Mouse (Mus musculus) CH12.LX (cell line): ENCODE data around the gene Sf3b3. TPM values are rescaled to one million over a fixed set of nuclear protein-coding genes. Genes with fewer than 3 reads are reported as not detected.

Source experiments
- DNase-seq: peaks from one replicate; pipeline ENCODE4 v3.0.0-alpha.2; 2013; ENCODE audit errors: extremely low read depth
- H3K27ac ChIP-seq: 2 replicates; pipeline ENCODE4 v1.5.1; 2012; ENCODE audit warnings: low read depth, mild to moderate bottlenecking, control low read depth, moderate library complexity; ENCODE audit not compliant: insufficient read depth
- H3K27me3 ChIP-seq: replicated peaks from 2 replicates; pipeline ENCODE3; 2012; ENCODE audit warnings: inconsistent platforms
- H3K36me3 ChIP-seq, 2 experiments: replicated peaks in 1 of 2; 2 replicates each; pipeline versions ENCODE3 to v1.6.1; 2012; ENCODE audit warnings: inconsistent platforms in 1 of 2, low read length in 1 of 2, mild to moderate bottlenecking in 1 of 2, mixed read lengths in 1 of 2, moderate library complexity in 1 of 2; ENCODE audit not compliant: control insufficient read depth in 1 of 2, insufficient read depth in 1 of 2
- H3K4me1 ChIP-seq, 2 experiments: 2 replicates each; pipeline ENCODE4 v1.6.1; 2012; ENCODE audit warnings: inconsistent platforms in 1 of 2, moderate library complexity in 1 of 2; ENCODE audit not compliant: insufficient read depth in 2 of 2, control insufficient read depth in 1 of 2
- H3K4me2 ChIP-seq: 2 replicates; pipeline ENCODE4 v1.6.1; 2012; ENCODE audit warnings: low read depth, mild to moderate bottlenecking, control low read depth; ENCODE audit not compliant: poor library complexity, insufficient read depth, severe bottlenecking
- H3K4me3 ChIP-seq, 3 experiments: fragments of 150-350 bp in 1 of 3; sonication (generic) in 1 of 3; replicated peaks in 1 of 3; 2 replicates each; pipeline versions ENCODE3 to v1.5.1; 2011 to 2012; ENCODE audit warnings: low read depth in 2 of 3, low read length in 2 of 3, mild to moderate bottlenecking in 2 of 3, moderate library complexity in 2 of 3, control low read depth in 1 of 3, improper control_type of control experiment in 1 of 3, inconsistent platforms in 1 of 3, mixed read lengths in 1 of 3; ENCODE audit not compliant: poor library complexity in 1 of 3
- H3K79me2 ChIP-seq: replicated peaks from 2 replicates; pipeline ENCODE4 v1.6.1; 2012; ENCODE audit warnings: mild to moderate bottlenecking, moderate library complexity; ENCODE audit not compliant: control insufficient read depth, poor library complexity, insufficient read depth, severe bottlenecking; ENCODE audit errors: extremely low read depth
- H3K9ac ChIP-seq: 2 replicates; pipeline ENCODE4 v1.6.1; 2012; ENCODE audit warnings: low read depth, mild to moderate bottlenecking, control low read depth, moderate library complexity; ENCODE audit not compliant: insufficient read depth
- H3K9me3 ChIP-seq: replicated peaks from 2 replicates; pipeline ENCODE3; 2012; ENCODE audit warnings: low read length, inconsistent platforms, mixed read lengths
- CTCF ChIP-seq, 2 experiments: IDR thresholded peaks in 1 of 2; conservative IDR thresholded peaks in 1 of 2; 2 replicates each; pipeline ENCODE4 v1.5.1; 2011 to 2012; ENCODE audit warnings: low read depth in 2 of 2, low read length in 2 of 2, improper control_type of control experiment in 1 of 2, inconsistent platforms in 1 of 2, mild to moderate bottlenecking in 1 of 2, moderate library complexity in 1 of 2
- EP300 ChIP-seq: IDR thresholded peaks from 2 replicates; pipeline ENCODE4 v1.6.1; 2011; ENCODE audit warnings: low read length, improper control_type of control experiment
- ETS1 ChIP-seq: conservative IDR thresholded peaks from 2 replicates; pipeline ENCODE4 v1.6.1; 2012; ENCODE audit warnings: low read depth, mild to moderate bottlenecking, inconsistent platforms, low read length, improper control_type of control experiment, moderate library complexity
- JUN ChIP-seq: IDR thresholded peaks from 2 replicates; pipeline ENCODE4 v1.6.1; 2011; ENCODE audit warnings: low read depth, mild to moderate bottlenecking, low read length, improper control_type of control experiment, moderate library complexity; ENCODE audit not compliant: insufficient read depth
- JUND ChIP-seq: conservative IDR thresholded peaks from 2 replicates; pipeline ENCODE4 v1.6.1; 2011; ENCODE audit warnings: low read depth, low read length, improper control_type of control experiment
- MAX ChIP-seq: IDR thresholded peaks from 2 replicates; pipeline ENCODE4 v1.6.1; 2011; ENCODE audit warnings: low read length, improper control_type of control experiment
- MXI1 ChIP-seq: IDR thresholded peaks from 2 replicates; pipeline ENCODE4 v1.6.1; 2011; ENCODE audit warnings: mild to moderate bottlenecking, low read depth, low read length, improper control_type of control experiment
- NELFE ChIP-seq: IDR thresholded peaks from 2 replicates; pipeline ENCODE4 v1.6.1; 2011; ENCODE audit warnings: low read depth, low read length, improper control_type of control experiment
- PAX5 ChIP-seq: IDR thresholded peaks from 2 replicates; pipeline ENCODE4 v1.6.1; 2012; ENCODE audit warnings: low read length, inconsistent platforms, mixed read lengths
- POLR2AphosphoS2 ChIP-seq: IDR thresholded peaks from 2 replicates; pipeline ENCODE4 v1.6.1; 2011; ENCODE audit warnings: low read depth, low read length, improper control_type of control experiment
- RAD21 ChIP-seq: IDR thresholded peaks from 2 replicates; pipeline ENCODE4 v1.6.1; 2011; ENCODE audit warnings: low read depth, mild to moderate bottlenecking, low read length, improper control_type of control experiment, moderate library complexity
- SIN3A ChIP-seq: IDR thresholded peaks from 2 replicates; pipeline ENCODE4 v1.6.1; 2012; ENCODE audit warnings: low read length, improper control_type of control experiment, inconsistent platforms
- TCF12 ChIP-seq: IDR thresholded peaks from 2 replicates; pipeline ENCODE4 v1.6.1; 2014; ENCODE audit warnings: low read depth, mild to moderate bottlenecking, inconsistent platforms, low read length, improper control_type of control experiment
- USF1 ChIP-seq: IDR thresholded peaks from 2 replicates; pipeline ENCODE4 v1.6.1; 2014; ENCODE audit warnings: low read depth, mild to moderate bottlenecking, inconsistent platforms, low read length, improper control_type of control experiment
- ZNF384 ChIP-seq: IDR thresholded peaks from 2 replicates; pipeline ENCODE4 v1.6.1; 2012; ENCODE audit warnings: low read depth, low read length, improper control_type of control experiment, inconsistent platforms
- dilution Hi-C: fragments of 300-500 bp; cut with MboI; formaldehyde crosslinking; loops from 2 replicates; pipeline ENCODE4 v1.14.3; 2020; ENCODE audit warnings: low sequenced_read_pairs; ENCODE audit not compliant: extremely low pct_unique_long_range_greater_than_20kb, extremely low pct_ligation_motif_present
- in situ Hi-C: fragments of 300-500 bp; cut with MboI; formaldehyde crosslinking; loops from 3 replicates; pipeline ENCODE4 v1.14.3; 2019; ENCODE audit warnings: low sequenced_read_pairs, low pct_ligation_motif_present, low pct_unique_long_range_greater_than_20kb, mixed read lengths
- polyA plus RNA-seq: library from polyadenylated mRNA; unstranded; fragments of >175 nt; gene quantifications from 2 replicates; pipeline ENCODE4 v1.2.1, GENCODE M21; 2012; ENCODE audit warnings: low read depth; ENCODE audit not compliant: insufficient read length
- total RNA-seq, 2 experiments: library from RNA; depleted of rRNA; stranded (reverse); fragments of 300-350 nt in 1 of 2; fragments of >200 nt in 1 of 2; gene quantifications; 2 replicates each; pipeline ENCODE4 v1.2.3; 2012 to 2014

The Sf3b3 gene
- total and polyA plus RNA-seq, 3 experiments, result 136 to 213 (median 137) TPM

DNA sequence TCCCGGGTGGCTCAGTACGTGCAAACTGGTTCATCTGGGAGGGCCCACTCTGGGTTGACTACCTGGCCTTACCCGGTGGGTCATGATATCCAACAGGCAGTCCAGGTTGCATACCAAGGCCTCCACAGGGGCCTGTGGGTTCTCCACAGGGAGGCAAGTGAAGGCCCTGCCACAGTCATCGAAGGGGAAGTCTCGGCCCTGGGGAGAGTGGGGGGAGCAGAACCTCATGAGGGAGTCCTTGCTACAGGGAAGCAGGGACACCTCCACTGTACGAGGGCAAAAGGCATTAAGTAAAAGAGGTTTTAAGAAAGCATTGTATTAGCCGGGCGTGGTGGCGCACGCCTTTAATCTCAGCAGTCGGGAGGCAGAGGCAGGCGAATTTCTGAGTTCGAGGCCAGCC, 49.2 kb upstream of the Sf3b3 start:
- no peaks in the 10 kb centered on the region; the same call in 1 of the 2 replicates for H3K79me2 ChIP-seq
- H3K4me3 ChIP-seq, result no peak overlapping the region
- no peak for DNase-seq
- in situ Hi-C loops (no loop called here), dilution Hi-C loops (no loop called here)
- no peaks in the 10 kb centered on the region for H3K27me3 ChIP-seq
- peaks cover 2% of the 10 kb centered on the region for H3K9me3 ChIP-seq
- H3K4me2 ChIP-seq, result no peak overlapping the region
- H3K27ac ChIP-seq, result no peak overlapping the region
- no peak overlapping the region for H3K9ac ChIP-seq
- H3K4me1 ChIP-seq, result peaks cover 0 to 2% of the 10 kb centered on the region in 2 experiments; a peak in 1 of 4 replicates
- TF ChIP-seq NELFE (no peak), USF1 (no peak)
- TF ChIP-seq, all 38 proteins: peak for 0
- peaks cover 42 to 70% of the 10 kb centered on the region in 2 experiments for H3K36me3 ChIP-seq

DNA sequence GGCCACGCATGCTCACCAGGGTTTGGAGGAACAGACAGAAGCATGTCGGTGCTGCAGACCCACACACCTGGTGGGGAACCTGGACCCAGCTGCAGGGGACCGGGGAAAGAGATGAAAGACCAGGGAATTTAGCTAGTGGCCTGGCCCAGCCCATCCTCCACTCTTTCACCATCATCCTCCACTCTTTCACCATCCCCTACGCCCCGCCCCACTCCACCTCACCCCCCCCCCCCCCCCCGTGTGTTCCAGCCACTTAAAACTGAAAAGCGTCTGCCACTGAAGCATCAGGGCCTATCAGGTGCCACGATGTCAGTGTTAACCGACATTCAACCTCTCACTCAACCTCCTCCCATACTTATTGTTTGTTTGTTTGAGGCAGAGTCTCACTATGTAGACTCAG, 48.7 kb upstream of the Sf3b3 start:
- peaks cover 43 to 76% of the 10 kb centered on the region in 2 experiments for H3K36me3 ChIP-seq
- no peak overlapping the region for H3K4me3 ChIP-seq
- no peaks in the 10 kb centered on the region; the same call in 1 of the 2 replicates for H3K79me2 ChIP-seq
- dilution Hi-C loops, result no loop called here
- no peak overlapping the region for H3K27ac ChIP-seq
- no peak overlapping the region for H3K9ac ChIP-seq
- H3K4me2 ChIP-seq, result no peak overlapping the region
- TF ChIP-seq JUN, result no peak
- TF ChIP-seq SIN3A, result no peak
- TF ChIP-seq ZNF384, result no peak
- no peak for TF ChIP-seq RAD21
- TF ChIP-seq ETS1, result no peak
- no peak for TF ChIP-seq EP300
- TF ChIP-seq, all 38 proteins: peak for 0
- in situ Hi-C loops, result no loop called here
- Histone ChIP-seq H3K9me3 (peaks cover 2% of the 10 kb centered on the region), H3K4me1 (no peaks in the 10 kb centered on the region), H3K27me3 (no peaks in the 10 kb centered on the region)
- DNase-seq, result no peak

DNA sequence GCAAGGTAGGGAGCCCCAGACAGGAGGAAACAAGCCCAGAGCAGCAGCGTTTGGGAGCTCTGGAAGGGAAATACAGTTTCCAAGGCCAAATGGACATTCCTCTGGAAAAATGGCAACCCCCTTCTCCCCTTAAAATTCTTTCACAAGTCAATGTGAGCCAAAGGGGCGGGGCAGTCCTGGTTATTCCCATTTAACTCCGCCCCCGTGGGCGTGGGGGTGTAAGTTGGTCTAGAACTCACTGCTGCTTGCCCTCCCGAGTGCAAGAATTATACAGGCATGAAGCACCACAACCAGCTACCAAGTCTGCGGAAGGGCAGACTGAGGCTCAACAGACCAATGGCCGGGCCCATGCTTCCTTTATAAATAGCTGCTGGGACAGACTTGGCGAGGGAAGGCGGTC, 48.3 kb upstream of the Sf3b3 start:
- Histone ChIP-seq H3K27ac (no peak overlapping the region), H3K27me3 (no peaks in the 10 kb centered on the region), H3K36me3 (peaks cover 47 to 80% of the 10 kb centered on the region in 2 experiments), H3K4me2 (no peak overlapping the region), H3K4me3 (no peak overlapping the region), H3K79me2 (no peaks in the 10 kb centered on the region), H3K4me1 (no peaks in the 10 kb centered on the region), H3K9me3 (peaks cover 2% of the 10 kb centered on the region), H3K9ac (no peak overlapping the region)
- in situ Hi-C loops (no loop called here), dilution Hi-C loops (no loop called here)
- DNase-seq, result no peak
- TF ChIP-seq JUN (no peak), MAX (no peak), TCF12 (no peak), CTCF (conservative IDR thresholded peaks at IDR 0.05 in 1 of 2, IDR thresholded peaks at IDR 0.05 in 1 of 2; ENCODE audit: low read depth in 2 of 2, low read length in 2 of 2) (no peak), ETS1 (no peak), MXI1 (no peak), JUND (no peak), POLR2AphosphoS2 (no peak), PAX5 (no peak)
